Mouse (Mus musculus): ENCODE data around the gene Fam102a. TPM values are rescaled to one million over a fixed set of nuclear protein-coding genes. Genes with fewer than 3 reads are reported as not detected.
"Not testable (repeated sequence)": the region's sequence is repeated elsewhere in the genome, so short reads cannot be mapped to it uniquely, and the experiment has no call there.

The Fam102a gene
- 4.8 and 8.6 TPM in 2 replicates for polyA plus RNA-seq (2015; fragmentation: Nextera tagmentation; extraction: Ambion mirVana)

DNA sequence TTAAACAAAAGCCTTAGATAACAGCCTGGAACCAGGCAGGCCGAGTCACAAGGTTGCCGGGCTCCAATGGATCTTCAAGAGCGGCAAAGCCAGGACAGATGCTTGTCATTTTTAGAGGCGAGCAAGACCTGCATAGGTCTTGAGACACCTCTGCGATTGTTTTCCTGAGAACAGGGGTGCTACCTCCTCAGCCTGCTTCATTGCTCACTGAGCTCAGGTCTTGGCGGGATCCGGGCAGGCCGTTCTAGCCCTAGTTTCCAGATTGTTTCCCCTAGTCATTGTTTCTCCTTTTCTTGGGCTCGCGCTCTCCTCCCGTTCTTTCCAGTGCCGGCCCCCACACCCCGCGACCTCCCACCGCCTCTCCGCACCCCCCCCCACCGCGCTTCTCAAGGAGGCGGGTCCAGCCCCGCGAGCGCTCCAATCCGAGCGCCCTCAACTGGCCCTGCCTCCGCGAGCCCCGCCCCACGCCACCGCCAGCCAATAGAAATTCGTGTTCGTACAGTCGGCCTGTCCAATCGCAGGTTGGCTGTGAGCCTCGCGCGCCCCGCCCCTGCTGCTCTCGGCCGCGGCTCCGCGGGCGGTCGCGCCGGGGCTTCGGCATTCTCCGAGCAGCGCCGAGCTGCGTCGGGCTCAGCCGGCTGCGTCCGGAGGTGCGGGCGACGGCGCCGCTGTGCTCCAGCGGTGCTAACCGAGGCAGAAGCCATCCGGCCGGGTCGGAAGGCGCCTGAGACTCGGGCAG is at the start of gene Fam102a:
Gene Fam102a, plus strand, starts transcription at position 600 of the 739 bp plus-strand sequence.
- Histone ChIP-seq H3K4me3 (peak within 1 kb of the TSS; percentile 93), H3K27me3 (no peaks in the 10 kb centered on the region), H3K9ac (peak within 1 kb of the TSS; percentile 95), H3K27ac (peak within 1 kb of the TSS; percentile 93), H3K36me3 (no peaks in the 10 kb centered on the region), H3K4me1 (replicated peaks) (peaks cover 53% of the 10 kb centered on the region), H3K9me3 (replicated peaks) (no peaks in the 10 kb centered on the region), H3K4me2 (peak within 1 kb of the TSS; percentile 94)
- under 1% methylated on average over 67 of the region's 67 CpGs for WGBS
- ATAC-seq (replicated peaks; ENCODE audit: insufficient number of reproducible peaks, insufficient read depth, low FRiP score, low read depth), result peak; percentile 93

DNA sequence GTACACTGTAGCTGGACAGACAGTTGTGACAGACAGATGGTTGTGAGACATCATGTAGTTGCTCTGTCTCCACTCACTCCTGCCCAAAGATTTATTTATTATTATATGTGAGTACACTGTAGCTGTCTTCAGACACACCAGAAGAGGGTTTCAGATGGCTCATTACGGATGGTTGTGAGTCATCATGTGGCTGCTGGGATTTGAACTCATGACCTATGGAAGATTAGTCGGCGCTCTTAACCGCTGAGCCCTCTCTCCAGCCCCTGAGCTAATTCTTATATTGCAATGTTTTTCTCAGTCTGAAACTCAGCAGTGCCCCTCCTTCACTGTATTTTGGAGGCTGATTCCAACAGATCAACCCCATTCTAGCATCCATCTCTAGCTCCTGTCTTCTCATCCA is 49.4 kb upstream of the Fam102a start:
- Histone ChIP-seq H3K27ac (0 out of 2 replicates have a peak overlapping the region, but pooled peaks have one; percentile 18), H3K27me3 (no peaks in the 10 kb centered on the region), H3K9me3 (replicated peaks) (no peaks in the 10 kb centered on the region), H3K4me3 (no peak overlapping the region), H3K4me2 (peak overlapping the region; percentile 4; the same call in 1 of the 2 replicates), H3K4me1 (replicated peaks) (peaks cover 14% of the 10 kb centered on the region), H3K36me3 (no peaks in the 10 kb centered on the region), H3K9ac (no peak overlapping the region; the same call in 1 of the 2 replicates)
- 84% methylated on average over 4 of the region's 4 CpGs for WGBS
- ATAC-seq (replicated peaks; ENCODE audit: insufficient number of reproducible peaks, insufficient read depth, low FRiP score, low read depth), result no peak

DNA sequence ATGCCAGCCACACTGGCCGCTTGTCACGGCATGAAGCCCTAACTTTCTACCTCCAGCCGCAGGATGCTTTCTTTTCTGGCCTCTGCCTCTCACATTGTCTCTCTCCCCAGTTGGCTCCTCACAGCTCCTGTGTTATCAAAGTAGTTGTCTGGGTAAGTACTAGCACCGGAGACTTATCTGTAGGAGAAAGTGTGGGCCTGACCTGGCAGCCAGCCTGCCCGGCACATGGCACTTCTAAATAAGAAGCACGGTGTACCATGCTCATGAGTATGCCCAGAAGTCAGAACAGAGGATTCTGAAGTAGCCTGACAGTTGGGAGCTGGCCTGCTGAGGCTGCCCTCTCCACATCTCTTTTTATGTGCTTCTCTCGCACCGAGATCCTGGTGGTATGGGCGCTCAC is 49.0 kb upstream of the Fam102a start:
- 0 out of 2 replicates have a peak overlapping the region, but pooled peaks have one; percentile 18 for H3K27ac ChIP-seq
- peak; percentile 54; the same call in 1 of the 2 replicates for ATAC-seq (replicated peaks; ENCODE audit: insufficient number of reproducible peaks, insufficient read depth, low FRiP score, low read depth)

DNA sequence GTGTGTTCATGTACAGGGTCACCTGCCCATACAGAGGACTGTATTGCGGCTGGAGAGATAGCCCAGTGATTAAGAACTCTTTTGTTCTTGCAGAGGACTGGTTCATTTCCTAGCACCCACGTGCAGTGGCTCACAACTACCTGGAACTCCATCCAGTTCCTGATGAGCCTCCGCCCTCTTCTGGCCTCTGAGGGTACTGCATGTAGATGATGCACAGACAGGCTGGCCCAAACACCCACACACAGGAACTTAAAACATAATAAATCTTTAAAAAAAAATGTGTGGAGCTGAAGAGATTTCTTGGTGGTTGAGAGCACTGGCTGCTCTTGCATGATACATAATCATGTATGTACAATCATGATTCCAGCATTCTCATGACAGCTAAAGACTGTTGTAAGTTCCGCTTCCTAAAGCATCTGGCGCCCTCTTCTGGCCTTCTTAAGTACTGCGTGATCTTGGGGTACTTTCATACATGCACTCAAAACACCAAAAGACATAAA is 48.0 kb upstream of the Fam102a start:
- peak; percentile 37; the same call in 1 of the 2 replicates for ATAC-seq (replicated peaks; ENCODE audit: insufficient number of reproducible peaks, insufficient read depth, low FRiP score, low read depth)
- Histone ChIP-seq H3K4me3 (no peak overlapping the region), H3K9ac (no peak overlapping the region)

More for the DNA sequence above, 49.0 kb upstream of the Fam102a start:
- 48% methylated on average over 9 of the region's 9 CpGs for WGBS
- Histone ChIP-seq H3K27me3 (no peaks in the 10 kb centered on the region), H3K9me3 (replicated peaks) (no peaks in the 10 kb centered on the region), H3K9ac (no peak overlapping the region; the same call in 1 of the 2 replicates), H3K4me1 (replicated peaks) (peaks cover 14% of the 10 kb centered on the region), H3K4me2 (peak overlapping the region; percentile 4; the same call in 1 of the 2 replicates), H3K4me3 (no peak overlapping the region), H3K36me3 (no peaks in the 10 kb centered on the region)

DNA sequence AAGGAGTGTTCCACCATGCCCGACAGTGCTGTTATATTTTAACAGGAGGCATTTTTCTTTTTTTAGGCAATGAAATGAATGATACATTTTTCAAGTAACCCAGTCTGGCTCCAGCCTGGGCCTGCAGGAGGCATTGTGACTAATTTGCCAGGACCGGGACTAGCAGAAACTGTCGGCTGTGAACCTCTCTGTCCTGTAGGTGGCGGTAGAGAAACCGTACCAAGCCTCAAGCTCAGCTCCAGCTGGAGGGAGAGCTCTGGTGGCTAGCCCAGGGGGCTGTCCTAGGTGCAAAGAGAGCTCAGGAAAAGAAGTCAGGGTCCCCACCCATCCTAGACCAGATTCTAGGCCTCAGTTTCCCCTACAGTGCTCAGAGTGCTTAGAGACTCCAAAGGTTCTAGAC is 46.5 kb upstream of the Fam102a start:
- Histone ChIP-seq H3K9me3 (replicated peaks) (no peaks in the 10 kb centered on the region), H3K27ac (no peak overlapping the region), H3K9ac (no peak overlapping the region), H3K4me3 (no peak overlapping the region), H3K4me1 (replicated peaks) (peaks cover 14% of the 10 kb centered on the region), H3K36me3 (no peaks in the 10 kb centered on the region), H3K4me2 (no peak overlapping the region), H3K27me3 (no peaks in the 10 kb centered on the region)
- no peak for ATAC-seq (replicated peaks; ENCODE audit: insufficient number of reproducible peaks, insufficient read depth, low FRiP score, low read depth)
- under 1% methylated on average over 5 of the region's 5 CpGs for WGBS

More for the DNA sequence above, 48.0 kb upstream of the Fam102a start:
- no peaks in the 10 kb centered on the region for H3K27me3 ChIP-seq
- peaks cover 14% of the 10 kb centered on the region for H3K4me1 ChIP-seq (replicated peaks)
- H3K4me2 ChIP-seq, result no peak overlapping the region
- 4% methylated on average over 6 of the region's 6 CpGs for WGBS
- no peaks in the 10 kb centered on the region for H3K9me3 ChIP-seq (replicated peaks)
- no peak overlapping the region for H3K27ac ChIP-seq
- H3K36me3 ChIP-seq, result no peaks in the 10 kb centered on the region

DNA sequence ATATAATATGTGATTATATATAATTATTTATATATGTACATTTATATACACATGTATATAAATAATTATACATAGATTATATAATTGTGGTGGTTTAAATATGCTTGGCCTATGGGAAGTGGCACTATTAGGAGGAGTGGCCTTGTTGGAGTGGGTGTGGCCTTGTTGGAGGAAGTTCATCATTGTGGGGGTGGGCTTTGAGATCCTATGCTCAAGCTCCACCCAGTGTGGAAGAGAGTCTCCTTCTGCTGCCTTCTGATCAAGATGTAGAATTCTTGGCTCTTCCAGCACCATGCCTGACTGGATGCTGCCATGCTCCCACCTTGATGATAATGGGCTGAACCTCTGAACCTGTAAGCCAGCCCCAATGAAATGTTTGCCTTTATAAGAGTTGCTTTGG is 44.4 kb upstream of the Fam102a start:
- peaks cover 19% of the 10 kb centered on the region for H3K4me1 ChIP-seq (replicated peaks)
- H3K9ac ChIP-seq; H3K27ac ChIP-seq; H3K27me3 ChIP-seq; H3K36me3 ChIP-seq; H3K4me3 ChIP-seq; H3K4me2 ChIP-seq; H3K9me3 ChIP-seq (replicated peaks); ATAC-seq (replicated peaks; ENCODE audit: insufficient number of reproducible peaks, insufficient read depth, low FRiP score, low read depth): not testable (repeated sequence)

DNA sequence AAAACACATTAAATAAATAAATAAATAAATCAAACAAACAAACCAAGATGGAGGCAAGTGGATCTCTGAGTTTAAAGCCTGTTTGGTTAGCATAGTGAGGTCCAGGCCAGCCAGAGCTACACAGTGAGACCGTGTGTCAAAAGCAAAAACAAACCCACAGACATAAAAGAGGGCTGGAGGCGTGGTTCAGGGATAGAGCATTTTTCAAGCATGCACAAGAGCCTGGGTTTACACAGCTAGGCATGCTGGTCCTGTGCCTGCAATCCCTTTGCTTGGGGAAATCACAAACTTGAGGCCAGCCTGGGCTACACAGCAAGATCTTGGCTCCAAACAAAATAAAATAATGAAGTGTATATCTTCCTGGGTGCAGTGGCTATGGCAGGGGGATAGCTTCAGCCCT is 42.5 kb upstream of the Fam102a start:
- Histone ChIP-seq H3K4me2 (no peak overlapping the region), H3K27ac (no peak overlapping the region; the same call in 1 of the 2 replicates), H3K4me1 (replicated peaks) (peaks cover 6% of the 10 kb centered on the region; the same call in 1 of the 2 replicates), H3K27me3 (no peaks in the 10 kb centered on the region), H3K9me3 (replicated peaks) (no peaks in the 10 kb centered on the region), H3K4me3 (no peak overlapping the region), H3K9ac (no peak overlapping the region), H3K36me3 (no peaks in the 10 kb centered on the region)
- ATAC-seq (replicated peaks; ENCODE audit: insufficient number of reproducible peaks, insufficient read depth, low FRiP score, low read depth), result no peak
- WGBS, result 69% methylated on average over 2 of the region's 2 CpGs

DNA sequence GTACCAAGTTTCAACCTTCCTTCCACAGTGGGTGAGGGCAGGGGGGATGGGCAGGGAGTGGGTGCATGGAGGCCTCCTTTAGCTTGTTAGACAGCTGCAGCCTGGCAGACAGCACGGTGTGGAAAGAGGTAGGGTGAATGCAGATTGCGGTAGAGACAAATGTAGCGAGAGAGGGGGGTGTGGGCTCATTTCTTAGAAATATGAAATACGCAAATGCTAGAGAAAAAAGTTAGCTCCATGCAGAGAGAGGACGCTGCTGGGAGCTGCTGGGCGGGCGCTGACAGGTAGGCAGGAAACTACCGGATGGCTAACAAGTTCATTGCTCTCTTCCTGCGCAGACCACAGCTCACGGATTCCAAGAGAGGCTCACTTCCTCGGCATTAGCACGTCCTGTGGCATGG is 41.8 kb upstream of the Fam102a start:
- 71% methylated on average over 12 of the region's 12 CpGs for WGBS
- Histone ChIP-seq H3K4me3 (no peak overlapping the region), H3K36me3 (no peaks in the 10 kb centered on the region), H3K27me3 (no peaks in the 10 kb centered on the region), H3K4me1 (replicated peaks) (peaks cover 6% of the 10 kb centered on the region; the same call in 1 of the 2 replicates), H3K9me3 (replicated peaks) (no peaks in the 10 kb centered on the region), H3K27ac (no peak overlapping the region; the same call in 1 of the 2 replicates), H3K4me2 (no peak overlapping the region), H3K9ac (no peak overlapping the region)
- no peak for ATAC-seq (replicated peaks; ENCODE audit: insufficient number of reproducible peaks, insufficient read depth, low FRiP score, low read depth)

DNA sequence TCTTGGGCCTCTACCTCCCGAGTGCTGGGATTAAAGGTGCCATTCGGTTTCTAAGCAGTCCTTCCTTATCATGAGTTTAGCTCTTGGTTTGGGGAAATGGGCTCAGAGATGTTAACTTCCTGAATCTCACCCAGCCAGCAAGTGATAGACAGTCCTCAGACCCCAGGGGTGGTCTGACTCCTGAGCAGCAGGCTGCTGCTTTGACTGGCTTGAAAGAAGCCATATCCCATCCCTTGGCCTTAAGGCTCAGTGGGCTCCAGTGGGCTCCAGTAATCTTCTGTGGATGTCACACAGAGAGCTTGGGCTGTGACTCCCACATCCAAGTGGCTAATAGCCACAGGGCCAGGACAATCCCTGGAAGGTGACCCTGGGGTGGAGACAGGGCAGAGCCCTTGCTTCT is 40.6 kb upstream of the Fam102a start:
- H3K9ac ChIP-seq, result no peak overlapping the region
- no peaks in the 10 kb centered on the region for H3K27me3 ChIP-seq
- ATAC-seq (replicated peaks; ENCODE audit: insufficient number of reproducible peaks, insufficient read depth, low FRiP score, low read depth), result no peak
- 46% methylated on average over 2 of the region's 2 CpGs for WGBS
- H3K4me3 ChIP-seq, result no peak overlapping the region
- H3K36me3 ChIP-seq, result no peaks in the 10 kb centered on the region
- H3K9me3 ChIP-seq (replicated peaks), result no peaks in the 10 kb centered on the region
- peaks cover 6% of the 10 kb centered on the region; the same call in 1 of the 2 replicates for H3K4me1 ChIP-seq (replicated peaks)
- H3K4me2 ChIP-seq, result no peak overlapping the region
- peak overlapping the region; percentile 40; the same call in 1 of the 2 replicates for H3K27ac ChIP-seq

DNA sequence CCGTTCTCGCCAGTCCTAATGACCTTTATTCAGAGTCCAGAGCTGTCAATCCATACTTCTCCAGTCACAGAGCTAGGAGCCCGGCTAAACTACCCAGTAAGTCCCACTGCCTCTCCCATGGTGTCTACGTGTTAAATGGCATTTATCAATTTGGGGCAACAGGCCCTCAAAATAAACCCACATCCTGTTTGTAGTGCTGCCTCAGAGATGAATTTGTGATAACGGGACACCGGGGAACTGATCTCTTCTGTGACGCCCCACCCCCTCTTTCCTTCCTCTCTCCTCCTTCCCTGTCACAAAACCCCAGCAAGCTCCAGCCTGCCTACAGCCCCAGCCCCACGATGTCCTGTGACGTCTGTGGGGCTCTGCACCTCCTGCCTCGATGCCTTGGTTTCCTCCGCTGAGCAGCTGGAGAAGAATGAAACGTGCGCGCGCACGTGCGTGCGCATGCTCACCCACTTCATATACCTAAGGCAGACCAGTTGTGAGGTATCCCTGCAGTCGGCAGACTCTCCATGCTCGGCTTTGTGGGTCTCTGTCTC is 39.9 kb upstream of the Fam102a start:
- Histone ChIP-seq H3K4me1 (replicated peaks) (peaks cover 6% of the 10 kb centered on the region; the same call in 1 of the 2 replicates), H3K9me3 (replicated peaks) (no peaks in the 10 kb centered on the region), H3K27me3 (no peaks in the 10 kb centered on the region), H3K27ac (peak overlapping the region; percentile 54; the same call in 1 of the 2 replicates), H3K4me3 (no peak overlapping the region), H3K9ac (no peak overlapping the region), H3K36me3 (no peaks in the 10 kb centered on the region), H3K4me2 (peak overlapping the region; percentile 26; the same call in 1 of the 2 replicates)
- no peak; the same call in 1 of the 2 replicates for ATAC-seq (replicated peaks; ENCODE audit: insufficient number of reproducible peaks, insufficient read depth, low FRiP score, low read depth)
- 59% methylated on average over 20 of the region's 20 CpGs for WGBS

DNA sequence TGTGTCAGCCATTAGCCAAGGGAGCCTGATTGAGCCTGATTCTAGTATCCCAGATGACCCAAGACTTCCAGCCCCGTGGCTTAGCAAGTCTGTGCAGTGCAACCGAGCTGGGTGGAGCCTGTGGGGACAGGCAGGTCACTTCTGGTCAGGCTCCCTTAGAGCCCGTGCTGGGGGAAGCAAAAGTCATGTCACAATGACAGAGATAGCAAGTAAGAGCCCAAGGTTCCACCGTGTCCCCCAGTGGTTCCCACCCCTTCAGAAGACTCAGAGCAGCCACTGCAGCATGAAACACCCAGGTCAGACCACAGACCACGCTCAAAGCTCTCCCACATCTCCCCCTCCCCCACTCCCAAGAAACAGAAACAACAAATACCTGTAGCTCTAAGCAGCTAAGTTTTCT is 38.9 kb upstream of the Fam102a start:
- no peak overlapping the region for H3K4me3 ChIP-seq
- 34% methylated on average over 5 of the region's 5 CpGs for whole genome bisulfite sequencing
- H3K27me3 ChIP-seq, result no peaks in the 10 kb centered on the region
- no peak overlapping the region for H3K9ac ChIP-seq
- H3K36me3 ChIP-seq, result no peaks in the 10 kb centered on the region
- no peak overlapping the region for H3K4me2 ChIP-seq
- peaks cover 6% of the 10 kb centered on the region; the same call in 1 of the 2 replicates for H3K4me1 ChIP-seq (replicated peaks)
- ATAC-seq (replicated peaks; ENCODE audit: insufficient number of reproducible peaks, insufficient read depth, low FRiP score, low read depth), result no peak
- H3K9me3 ChIP-seq (replicated peaks), result no peaks in the 10 kb centered on the region
- H3K27ac ChIP-seq, result no peak overlapping the region
